Mouse (Mus musculus): ENCODE results near the gene Rp9. TPM values are rescaled to one million over a fixed set of nuclear protein-coding genes. Genes with fewer than 3 reads are reported as not detected.
"Not testable (repeated sequence)": the region's sequence is repeated elsewhere in the genome, so short reads cannot be mapped to it uniquely, and the experiment has no call there.

Rp9 gene
- polyA plus RNA-seq, 1 experiment from 2014 or later = 69.4 TPM

GRCm38 (mm10) chr9:22467371-22468169 lies 2.0 kb downstream of the Rp9 start:
- no peaks in the 10 kb centered on the region; the same call in 1 of the 2 replicates for H3K36me3 ChIP-seq (replicated peaks; ENCODE audit: control insufficient read depth, insufficient read depth)
- no peaks in the 10 kb centered on the region for H3K4me1 ChIP-seq (replicated peaks; ENCODE audit: control insufficient read depth, insufficient read depth, low read length)
- H3K9ac ChIP-seq = peak overlapping the region; percentile 87
- peak overlapping the region; percentile 90 for H3K27ac ChIP-seq
- no peaks in the 10 kb centered on the region for H3K27me3 ChIP-seq (ENCODE audit: control insufficient read depth, insufficient read depth, low read length)
- H3K4me2 ChIP-seq (replicated peaks) = peak overlapping the region; percentile 59
- H3K4me3 ChIP-seq (replicated peaks; ENCODE audit: low read length) = peak overlapping the region; percentile 85
- peak; percentile 72 for ATAC-seq (ENCODE audit: low FRiP score)
- 1% methylated on average over 70 of the region's 73 CpGs for WGBS
- no peaks in the 10 kb centered on the region for H3K9me3 ChIP-seq (ENCODE audit: control insufficient read depth, low read length)
- DNase-seq (ENCODE audit: low spot score) = peak; percentile 58

GRCm38 (mm10) chr9:22466212-22466611 lies 3.3 kb downstream of the Rp9 start:
- H3K9ac ChIP-seq = no peak overlapping the region
- H3K4me3 ChIP-seq (replicated peaks; ENCODE audit: low read length) = no peak overlapping the region
- no peaks in the 10 kb centered on the region for H3K9me3 ChIP-seq (ENCODE audit: control insufficient read depth, low read length)
- no peak overlapping the region for H3K27ac ChIP-seq
- H3K36me3 ChIP-seq (replicated peaks; ENCODE audit: control insufficient read depth, insufficient read depth) = peaks cover 5% of the 10 kb centered on the region; the same call in 1 of the 2 replicates
- no peak for ATAC-seq (ENCODE audit: low FRiP score)
- no peaks in the 10 kb centered on the region for H3K27me3 ChIP-seq (ENCODE audit: control insufficient read depth, insufficient read depth, low read length)
- no peak for DNase-seq (ENCODE audit: low spot score)
- H3K4me1 ChIP-seq (replicated peaks; ENCODE audit: control insufficient read depth, insufficient read depth, low read length) = no peaks in the 10 kb centered on the region
- no peak overlapping the region for H3K4me2 ChIP-seq (replicated peaks)
- WGBS = 97% methylated on average over 5 of the region's 5 CpGs

GRCm38 (mm10) chr9:22461946-22462345 lies 7.6 kb downstream of the Rp9 start:
- Histone ChIP-seq H3K9ac (no peak overlapping the region), H3K27me3 (ENCODE audit: control insufficient read depth, insufficient read depth, low read length) (no peaks in the 10 kb centered on the region), H3K4me1 (replicated peaks; ENCODE audit: control insufficient read depth, insufficient read depth, low read length) (no peaks in the 10 kb centered on the region), H3K27ac (no peak overlapping the region), H3K9me3 (ENCODE audit: control insufficient read depth, low read length) (no peaks in the 10 kb centered on the region), H3K4me3 (replicated peaks; ENCODE audit: low read length) (no peak overlapping the region), H3K36me3 (replicated peaks; ENCODE audit: control insufficient read depth, insufficient read depth) (peaks cover 23% of the 10 kb centered on the region), H3K4me2 (replicated peaks) (no peak overlapping the region)
- no peak for ATAC-seq (ENCODE audit: low FRiP score)
- WGBS = 88% methylated on average over 3 of the region's 3 CpGs
- no peak for DNase-seq (ENCODE audit: low spot score)

GRCm38 (mm10) chr9:22457142-22457835 lies 12.3 kb downstream of the Rp9 start:
- 86% methylated on average over 11 of the region's 11 CpGs for WGBS
- H3K9me3 ChIP-seq (ENCODE audit: control insufficient read depth, low read length) = no peaks in the 10 kb centered on the region
- no peaks in the 10 kb centered on the region for H3K27me3 ChIP-seq (ENCODE audit: control insufficient read depth, insufficient read depth, low read length)
- ATAC-seq (ENCODE audit: low FRiP score) (no peak), DNase-seq (ENCODE audit: low spot score) (no peak)
- H3K4me1 ChIP-seq (replicated peaks; ENCODE audit: control insufficient read depth, insufficient read depth, low read length) = no peaks in the 10 kb centered on the region
- H3K36me3 ChIP-seq (replicated peaks; ENCODE audit: control insufficient read depth, insufficient read depth) = peaks cover 70% of the 10 kb centered on the region
- H3K4me3 ChIP-seq (replicated peaks; ENCODE audit: low read length) = no peak overlapping the region
- H3K27ac ChIP-seq = no peak overlapping the region
- no peak overlapping the region for H3K4me2 ChIP-seq (replicated peaks)
- H3K9ac ChIP-seq = no peak overlapping the region

GRCm38 (mm10) chr9:22455041-22455440 lies 14.5 kb downstream of the Rp9 start:
- Histone ChIP-seq H3K27me3 (ENCODE audit: control insufficient read depth, insufficient read depth, low read length) (no peaks in the 10 kb centered on the region), H3K4me1 (replicated peaks; ENCODE audit: control insufficient read depth, insufficient read depth, low read length) (no peaks in the 10 kb centered on the region), H3K9me3 (ENCODE audit: control insufficient read depth, low read length) (no peaks in the 10 kb centered on the region), H3K36me3 (replicated peaks; ENCODE audit: control insufficient read depth, insufficient read depth) (peaks cover 84% of the 10 kb centered on the region), H3K27ac (no peak overlapping the region), H3K4me2 (replicated peaks) (no peak overlapping the region), H3K4me3 (replicated peaks; ENCODE audit: low read length) (no peak overlapping the region), H3K9ac (no peak overlapping the region)
- ATAC-seq (ENCODE audit: low FRiP score) (no peak), DNase-seq (ENCODE audit: low spot score) (no peak)

- H3K36me3 ChIP-seq (replicated peaks; ENCODE audit: control insufficient read depth, insufficient read depth) = peaks cover 95% of the 10 kb centered on the region
These were observed 15.6 kb downstream of the Rp9 start, which contains the start of gene Gm17545 for GRCm38 (mm10) chr9:22453990-22454389. Gene Gm17545, plus strand, starts transcription at chr9:22454290.

GRCm38 (mm10) chr9:22453501-22453924 lies 16.0 kb downstream of the Rp9 start:
- no peak overlapping the region for H3K4me2 ChIP-seq (replicated peaks)
- no peak overlapping the region for H3K4me3 ChIP-seq (replicated peaks; ENCODE audit: low read length)
- H3K36me3 ChIP-seq (replicated peaks; ENCODE audit: control insufficient read depth, insufficient read depth) = peaks cover 100% of the 10 kb centered on the region
- WGBS = 96% methylated on average over 10 of the region's 10 CpGs
- H3K9ac ChIP-seq = no peak overlapping the region
- DNase-seq (ENCODE audit: low spot score) (no peak), ATAC-seq (ENCODE audit: low FRiP score) (no peak)
- no peaks in the 10 kb centered on the region for H3K9me3 ChIP-seq (ENCODE audit: control insufficient read depth, low read length)
- H3K27ac ChIP-seq = no peak overlapping the region
- H3K4me1 ChIP-seq (replicated peaks; ENCODE audit: control insufficient read depth, insufficient read depth, low read length) = no peaks in the 10 kb centered on the region
- no peaks in the 10 kb centered on the region for H3K27me3 ChIP-seq (ENCODE audit: control insufficient read depth, insufficient read depth, low read length)

More at GRCm38 (mm10) chr9:22453990-22454389, 15.6 kb downstream of the Rp9 start, which contains the start of gene Gm17545:
- not testable (repeated sequence) for H3K9me3 ChIP-seq (ENCODE audit: control insufficient read depth, low read length); H3K4me3 ChIP-seq (replicated peaks; ENCODE audit: low read length); H3K27ac ChIP-seq; DNase-seq (ENCODE audit: low spot score); H3K27me3 ChIP-seq (ENCODE audit: control insufficient read depth, insufficient read depth, low read length); H3K4me1 ChIP-seq (replicated peaks; ENCODE audit: control insufficient read depth, insufficient read depth, low read length); H3K9ac ChIP-seq; H3K4me2 ChIP-seq (replicated peaks); ATAC-seq (ENCODE audit: low FRiP score)
- WGBS = 89% methylated on average over 8 of the region's 8 CpGs

GRCm38 (mm10) chr9:22452697-22453096 lies 16.8 kb downstream of the Rp9 start:
- Histone ChIP-seq H3K27me3 (ENCODE audit: control insufficient read depth, insufficient read depth, low read length) (no peaks in the 10 kb centered on the region), H3K27ac (no peak overlapping the region), H3K9me3 (ENCODE audit: control insufficient read depth, low read length) (no peaks in the 10 kb centered on the region), H3K4me3 (replicated peaks; ENCODE audit: low read length) (no peak overlapping the region), H3K4me2 (replicated peaks) (no peak overlapping the region), H3K36me3 (replicated peaks; ENCODE audit: control insufficient read depth, insufficient read depth) (peaks cover 100% of the 10 kb centered on the region), H3K9ac (no peak overlapping the region), H3K4me1 (replicated peaks; ENCODE audit: control insufficient read depth, insufficient read depth, low read length) (no peaks in the 10 kb centered on the region)
- no peak for DNase-seq (ENCODE audit: low spot score)
- 83% methylated on average over 10 of the region's 10 CpGs for WGBS
- no peak for ATAC-seq (ENCODE audit: low FRiP score)

- H3K9me3 ChIP-seq (ENCODE audit: control insufficient read depth, low read length) = no peaks in the 10 kb centered on the region
- no peak overlapping the region for H3K4me2 ChIP-seq (replicated peaks)
- no peaks in the 10 kb centered on the region for H3K4me1 ChIP-seq (replicated peaks; ENCODE audit: control insufficient read depth, insufficient read depth, low read length)
- WGBS = 96% methylated on average over 6 of the region's 6 CpGs
- H3K9ac ChIP-seq = no peak overlapping the region
- H3K27me3 ChIP-seq (ENCODE audit: control insufficient read depth, insufficient read depth, low read length) = no peaks in the 10 kb centered on the region
- no peak overlapping the region for H3K4me3 ChIP-seq (replicated peaks; ENCODE audit: low read length)
- no peak for ATAC-seq (ENCODE audit: low FRiP score)
- DNase-seq (ENCODE audit: low spot score) = no peak
- H3K27ac ChIP-seq = no peak overlapping the region
- peaks cover 76% of the 10 kb centered on the region for H3K36me3 ChIP-seq (replicated peaks; ENCODE audit: control insufficient read depth, insufficient read depth)
These were observed 20.3 kb downstream of the Rp9 start for GRCm38 (mm10) chr9:22449209-22449608.

All from hindbrain, embryonic 14.5 days (tissue).